Mouse (Mus musculus) liver, embryonic 14.5 days (tissue): ENCODE data around the gene Scrn3.

Source experiments
- CTCF ChIP-seq: IDR thresholded peaks from 2 replicates; pipeline ENCODE4 v1.5.1; 2016; ENCODE audit warnings: antibody characterized with exemption, low read depth, control low read depth
- EP300 ChIP-seq: IDR thresholded peaks from 2 replicates; pipeline ENCODE4 v1.6.1; 2016; ENCODE audit warnings: antibody characterized with exemption, low read depth

DNA sequence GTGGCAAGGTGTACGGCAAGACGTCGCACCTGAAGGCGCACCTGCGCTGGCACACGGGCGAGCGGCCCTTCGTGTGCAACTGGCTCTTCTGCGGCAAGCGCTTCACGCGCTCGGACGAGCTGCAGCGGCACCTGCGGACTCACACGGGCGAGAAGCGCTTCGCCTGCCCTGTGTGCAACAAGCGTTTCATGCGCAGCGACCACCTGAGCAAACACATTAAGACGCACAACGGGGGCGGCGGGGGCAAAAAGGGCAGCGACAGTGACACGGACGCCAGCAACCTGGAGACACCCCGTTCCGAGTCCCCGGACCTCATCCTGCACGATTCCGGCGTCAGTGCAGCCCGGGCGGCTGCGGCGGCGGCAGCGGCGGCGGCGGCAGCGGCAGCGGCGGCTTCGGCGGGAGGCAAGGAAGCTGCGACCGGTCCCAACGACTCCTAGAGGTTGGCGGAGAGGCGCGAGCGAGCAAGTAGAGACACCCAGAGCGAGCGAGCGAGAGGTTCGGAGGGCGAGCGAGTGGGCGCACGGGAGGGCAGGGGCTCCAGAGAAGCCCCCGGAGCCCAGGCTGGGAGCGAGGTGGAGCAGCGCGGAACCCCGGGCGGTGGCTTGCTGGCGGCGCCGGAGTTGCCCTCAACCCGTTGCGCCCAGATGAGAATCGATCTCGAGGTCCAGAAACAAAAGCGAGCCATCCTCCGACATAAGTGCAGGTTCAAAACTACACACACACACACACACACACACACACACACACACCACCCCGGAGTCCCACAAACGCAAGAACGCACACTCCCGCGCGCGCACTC is 38.1 kb upstream of the Scrn3 start:
- TF ChIP-seq EP300 (no peak), CTCF (no peak)
